Mouse (Mus musculus) layer of hippocampus, adult 9-11 months (tissue): ENCODE measurements around the gene Cldn34b2.
"Not testable (repeated sequence)": the region's sequence is repeated elsewhere in the genome, so short reads cannot be mapped to it uniquely, and the experiment has no call there.

Experiments
- DNase-seq: peaks from one replicate; pipeline ENCODE4 v3.0.0; 2022

The Cldn34b2 gene

GRCm38 (mm10) chrX:155128312-155128711, at the start of gene Cldn34b2:
TSS of gene Cldn34b2 (minus strand) at chrX:155128412.
- DNase-seq, result not testable (repeated sequence)

- no peak for DNase-seq
Measured at GRCm38 (mm10) chrX:155177640-155178039, 49.4 kb upstream of the Cldn34b2 start.

GRCm38 (mm10) chrX:155177230-155177629, 49.0 kb upstream of the Cldn34b2 start:
- peak; percentile 38 for DNase-seq

- no peak for DNase-seq
Measured at GRCm38 (mm10) chrX:155175568-155175967, 47.4 kb upstream of the Cldn34b2 start.

- peak; percentile 27 for DNase-seq
Measured at GRCm38 (mm10) chrX:155172310-155172709, 44.1 kb upstream of the Cldn34b2 start.

- no peak for DNase-seq
Measured at GRCm38 (mm10) chrX:155171754-155172153, 43.5 kb upstream of the Cldn34b2 start.

GRCm38 (mm10) chrX:155169886-155170285, 41.7 kb upstream of the Cldn34b2 start:
- DNase-seq, result no peak

GRCm38 (mm10) chrX:155167667-155168066, 39.5 kb upstream of the Cldn34b2 start:
- DNase-seq, result no peak

GRCm38 (mm10) chrX:155166313-155166712, 38.1 kb upstream of the Cldn34b2 start:
- no peak for DNase-seq

- no peak for DNase-seq
Measured at GRCm38 (mm10) chrX:155163553-155163952, 35.3 kb upstream of the Cldn34b2 start.

- DNase-seq, result no peak
Measured at GRCm38 (mm10) chrX:155151868-155152267, 23.7 kb upstream of the Cldn34b2 start.

GRCm38 (mm10) chrX:155144718-155145117, 16.5 kb upstream of the Cldn34b2 start:
- DNase-seq, result peak; percentile 28

- peak; percentile 2 for DNase-seq
Measured at GRCm38 (mm10) chrX:155098024-155098423, 30.2 kb downstream of the Cldn34b2 start.

- not testable (repeated sequence) for DNase-seq
Measured at GRCm38 (mm10) chrX:155093566-155093965, 34.6 kb downstream of the Cldn34b2 start, which contains the start of gene Magea2. TSS of gene Magea2 (minus strand) at chrX:155093666.

GRCm38 (mm10) chrX:155089693-155090092, 38.5 kb downstream of the Cldn34b2 start, which contains the start of gene Magea1:
TSS of gene Magea1 (minus strand) at chrX:155089793.
- not testable (repeated sequence) for DNase-seq
